Mouse (Mus musculus): ENCODE data around the gene Atp6v1a. TPM values are rescaled to one million over a fixed set of nuclear protein-coding genes. Genes with fewer than 3 reads are reported as not detected.

Gene Atp6v1a
- total and polyA plus RNA-seq, 3 experiments, result 75.0 to 104 (median 78.5) TPM

GRCm38 (mm10) chr16:44103806-44104766 is 35.4 kb downstream of the Atp6v1a start:
- Histone ChIP-seq H3K36me3 (replicated peaks in 1 of 2; ENCODE audit: control insufficient read depth in 1 of 2, insufficient read depth in 1 of 2, low read length in 1 of 2) (peaks cover 53 to 86% of the 10 kb centered on the region in 2 experiments), H3K4me2 (ENCODE audit: insufficient read depth, low read depth, poor library complexity, severe bottlenecking) (no peak overlapping the region), H3K4me1 (ENCODE audit: control insufficient read depth in 1 of 2, insufficient read depth in 2 of 2) (no peaks in the 10 kb centered on the region; a peak in 1 of 4 replicates), H3K27ac (ENCODE audit: insufficient read depth, low read depth) (no peak overlapping the region), H3K27me3 (replicated peaks) (no peaks in the 10 kb centered on the region), H3K79me2 (replicated peaks; ENCODE audit: control insufficient read depth, extremely low read depth, insufficient read depth, poor library complexity, severe bottlenecking) (no peaks in the 10 kb centered on the region), H3K9me3 (replicated peaks; ENCODE audit: low read length) (no peaks in the 10 kb centered on the region), H3K9ac (ENCODE audit: insufficient read depth, low read depth) (no peak overlapping the region), H3K4me3 (replicated peaks in 1 of 3; ENCODE audit: low read depth in 2 of 3, low read length in 2 of 3, poor library complexity in 1 of 3) (no peak overlapping the region)
- TF ChIP-seq USF1 (IDR thresholded peaks at IDR 0.05; ENCODE audit: low read depth, low read length) (no peak), CHD2 (IDR thresholded peaks at IDR 0.05; ENCODE audit: low read length) (no peak), SIN3A (IDR thresholded peaks at IDR 0.05; ENCODE audit: low read length) (no peak), CTCF (conservative IDR thresholded peaks at IDR 0.05 in 1 of 2, IDR thresholded peaks at IDR 0.05 in 1 of 2; ENCODE audit: low read depth in 2 of 2, low read length in 2 of 2) (peak; percentile 27 to 30; a peak in 2 of 4 replicates)
- in situ Hi-C loops (cut with MboI; ENCODE audit: low pct_ligation_motif_present, low pct_unique_long_range_greater_than_20kb, low sequenced_read_pairs) (no loop called here), dilution Hi-C loops (cut with MboI; ENCODE audit: extremely low pct_ligation_motif_present, extremely low pct_unique_long_range_greater_than_20kb, low sequenced_read_pairs) (no loop called here)
- DNase-seq (ENCODE audit: extremely low read depth), result no peak

GRCm38 (mm10) chr16:44102925-44103324 is 36.6 kb downstream of the Atp6v1a start:
- Histone ChIP-seq H3K36me3 (replicated peaks in 1 of 2; ENCODE audit: control insufficient read depth in 1 of 2, insufficient read depth in 1 of 2, low read length in 1 of 2) (peaks cover 54 to 86% of the 10 kb centered on the region in 2 experiments), H3K27me3 (replicated peaks) (no peaks in the 10 kb centered on the region), H3K4me2 (ENCODE audit: insufficient read depth, low read depth, poor library complexity, severe bottlenecking) (no peak overlapping the region), H3K79me2 (replicated peaks; ENCODE audit: control insufficient read depth, extremely low read depth, insufficient read depth, poor library complexity, severe bottlenecking) (no peaks in the 10 kb centered on the region), H3K9me3 (replicated peaks; ENCODE audit: low read length) (no peaks in the 10 kb centered on the region), H3K9ac (ENCODE audit: insufficient read depth, low read depth) (no peak overlapping the region), H3K4me1 (ENCODE audit: control insufficient read depth in 1 of 2, insufficient read depth in 2 of 2) (no peaks in the 10 kb centered on the region; a peak in 1 of 4 replicates), H3K4me3 (replicated peaks in 1 of 3; ENCODE audit: low read depth in 2 of 3, low read length in 2 of 3, poor library complexity in 1 of 3) (no peak overlapping the region), H3K27ac (ENCODE audit: insufficient read depth, low read depth) (no peak overlapping the region)
- TF ChIP-seq CTCF (conservative IDR thresholded peaks at IDR 0.05 in 1 of 2, IDR thresholded peaks at IDR 0.05 in 1 of 2; ENCODE audit: low read depth in 2 of 2, low read length in 2 of 2) (peak; percentile 20 to 40; a peak in 2 of 4 replicates), ZNF384 (IDR thresholded peaks at IDR 0.05; ENCODE audit: low read depth, low read length) (no peak)
- in situ Hi-C loops (cut with MboI; ENCODE audit: low pct_ligation_motif_present, low pct_unique_long_range_greater_than_20kb, low sequenced_read_pairs) (no loop called here), dilution Hi-C loops (cut with MboI; ENCODE audit: extremely low pct_ligation_motif_present, extremely low pct_unique_long_range_greater_than_20kb, low sequenced_read_pairs) (no loop called here)
- no peak for DNase-seq (ENCODE audit: extremely low read depth)

- in situ Hi-C loops (cut with MboI; ENCODE audit: low pct_ligation_motif_present, low pct_unique_long_range_greater_than_20kb, low sequenced_read_pairs) (no loop called here), dilution Hi-C loops (cut with MboI; ENCODE audit: extremely low pct_ligation_motif_present, extremely low pct_unique_long_range_greater_than_20kb, low sequenced_read_pairs) (no loop called here)
- no peak overlapping the region for H3K4me3 ChIP-seq (replicated peaks in 1 of 3; ENCODE audit: low read depth in 2 of 3, low read length in 2 of 3, poor library complexity in 1 of 3)
- no peaks in the 10 kb centered on the region; a peak in 1 of 4 replicates for H3K4me1 ChIP-seq (ENCODE audit: control insufficient read depth in 1 of 2, insufficient read depth in 2 of 2)
- no peaks in the 10 kb centered on the region for H3K79me2 ChIP-seq (replicated peaks; ENCODE audit: control insufficient read depth, extremely low read depth, insufficient read depth, poor library complexity, severe bottlenecking)
- no peak for TF ChIP-seq NRF1 (IDR thresholded peaks at IDR 0.05; ENCODE audit: low read depth, low read length)
- no peak for TF ChIP-seq USF1 (IDR thresholded peaks at IDR 0.05; ENCODE audit: low read depth, low read length)
- TF ChIP-seq TCF12 (IDR thresholded peaks at IDR 0.05; ENCODE audit: low read depth, low read length), result no peak
- no peak for TF ChIP-seq JUN (IDR thresholded peaks at IDR 0.05; ENCODE audit: insufficient read depth, low read depth, low read length)
- no peak for TF ChIP-seq MYC (IDR thresholded peaks at IDR 0.05; ENCODE audit: low read depth, low read length)
- TF ChIP-seq SIN3A (IDR thresholded peaks at IDR 0.05; ENCODE audit: low read length), result no peak
- no peak for TF ChIP-seq MEF2A (IDR thresholded peaks at IDR 0.05; ENCODE audit: borderline replicate concordance, low read depth, low read length)
- TF ChIP-seq KAT2A (IDR thresholded peaks at IDR 0.05; ENCODE audit: insufficient replicate concordance, low read length), result no peak
- no peak for TF ChIP-seq ZC3H11A (IDR thresholded peaks at IDR 0.05; ENCODE audit: low read depth, low read length)
- no peak overlapping the region for H3K4me2 ChIP-seq (ENCODE audit: insufficient read depth, low read depth, poor library complexity, severe bottlenecking)
- no peak overlapping the region for H3K9ac ChIP-seq (ENCODE audit: insufficient read depth, low read depth)
- no peak overlapping the region for H3K27ac ChIP-seq (ENCODE audit: insufficient read depth, low read depth)
- no peak for DNase-seq (ENCODE audit: extremely low read depth)
- no peaks in the 10 kb centered on the region for H3K27me3 ChIP-seq (replicated peaks)
- H3K9me3 ChIP-seq (replicated peaks; ENCODE audit: low read length), result no peaks in the 10 kb centered on the region
- peaks cover 52 to 84% of the 10 kb centered on the region in 2 experiments for H3K36me3 ChIP-seq (replicated peaks in 1 of 2; ENCODE audit: control insufficient read depth in 1 of 2, insufficient read depth in 1 of 2, low read length in 1 of 2)
Observed at GRCm38 (mm10) chr16:44101181-44101710, 38.3 kb downstream of the Atp6v1a start.
